Mouse (Mus musculus) WW6 (cell line): ENCODE measurements around the gene Mboat7.

Source experiments
- DNase-seq: peaks from one replicate; pipeline ENCODE4 v3.0.0-alpha.2; 2013; ENCODE audit warnings: low read depth, low spot score

Mboat7 gene

DNA sequence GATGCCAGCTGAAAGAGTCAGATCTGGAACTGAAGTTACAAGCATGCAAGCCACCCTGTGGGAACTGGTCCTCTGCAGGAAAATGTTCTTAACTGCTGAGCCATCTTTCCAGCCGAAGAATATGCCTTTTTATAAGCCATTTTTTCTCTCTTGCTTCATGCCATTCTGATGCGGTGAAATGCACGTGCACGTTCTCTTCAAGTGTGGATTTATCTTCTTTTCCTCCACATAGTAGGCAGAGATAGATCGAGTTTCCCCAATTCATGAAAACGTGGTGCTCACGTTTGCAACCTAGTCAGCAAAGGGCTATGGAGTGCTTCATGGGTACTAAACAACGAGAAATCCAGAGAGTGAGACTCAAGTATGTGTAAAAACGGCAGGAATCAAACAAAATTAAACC, 49.5 kb downstream of the Mboat7 start:
- no peak for DNase-seq

DNA sequence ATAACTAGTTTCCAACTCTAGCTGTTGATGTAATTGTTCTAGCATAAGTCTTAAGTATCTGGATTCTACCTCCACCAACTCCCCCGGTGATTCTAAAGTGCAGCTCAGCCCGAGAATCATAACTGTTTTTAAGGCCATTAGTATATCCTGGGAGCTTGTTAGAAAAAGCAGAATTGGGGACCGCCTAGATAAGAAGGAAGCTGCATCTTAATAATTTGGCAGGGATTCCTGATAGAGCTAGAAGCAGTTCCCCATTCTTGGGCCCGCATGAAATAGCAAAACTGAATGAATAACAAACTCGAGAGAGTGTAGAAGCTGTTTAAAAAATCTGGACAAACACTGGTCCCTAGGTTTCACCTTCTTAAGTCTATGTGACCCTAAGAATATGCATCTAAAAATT, 49.9 kb downstream of the Mboat7 start:
- DNase-seq, result no peak

DNA sequence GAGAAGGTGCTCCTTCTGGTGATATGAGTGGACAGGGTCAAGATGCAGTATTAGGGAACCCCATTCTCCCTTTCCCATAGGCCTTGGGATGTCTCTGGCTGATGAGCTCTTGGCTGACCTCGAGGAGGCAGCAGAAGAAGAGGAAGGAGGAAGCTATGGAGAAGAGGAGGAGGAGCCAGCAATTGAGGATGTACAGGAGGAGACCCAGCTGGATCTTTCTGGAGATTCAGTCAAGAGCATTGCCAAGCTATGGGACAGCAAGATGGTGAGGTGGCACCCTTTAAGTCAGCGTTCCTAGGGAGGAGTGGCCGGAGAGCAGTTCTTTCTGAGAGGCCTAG, 62.9 kb downstream of the Mboat7 start:
- no peak for DNase-seq

DNA sequence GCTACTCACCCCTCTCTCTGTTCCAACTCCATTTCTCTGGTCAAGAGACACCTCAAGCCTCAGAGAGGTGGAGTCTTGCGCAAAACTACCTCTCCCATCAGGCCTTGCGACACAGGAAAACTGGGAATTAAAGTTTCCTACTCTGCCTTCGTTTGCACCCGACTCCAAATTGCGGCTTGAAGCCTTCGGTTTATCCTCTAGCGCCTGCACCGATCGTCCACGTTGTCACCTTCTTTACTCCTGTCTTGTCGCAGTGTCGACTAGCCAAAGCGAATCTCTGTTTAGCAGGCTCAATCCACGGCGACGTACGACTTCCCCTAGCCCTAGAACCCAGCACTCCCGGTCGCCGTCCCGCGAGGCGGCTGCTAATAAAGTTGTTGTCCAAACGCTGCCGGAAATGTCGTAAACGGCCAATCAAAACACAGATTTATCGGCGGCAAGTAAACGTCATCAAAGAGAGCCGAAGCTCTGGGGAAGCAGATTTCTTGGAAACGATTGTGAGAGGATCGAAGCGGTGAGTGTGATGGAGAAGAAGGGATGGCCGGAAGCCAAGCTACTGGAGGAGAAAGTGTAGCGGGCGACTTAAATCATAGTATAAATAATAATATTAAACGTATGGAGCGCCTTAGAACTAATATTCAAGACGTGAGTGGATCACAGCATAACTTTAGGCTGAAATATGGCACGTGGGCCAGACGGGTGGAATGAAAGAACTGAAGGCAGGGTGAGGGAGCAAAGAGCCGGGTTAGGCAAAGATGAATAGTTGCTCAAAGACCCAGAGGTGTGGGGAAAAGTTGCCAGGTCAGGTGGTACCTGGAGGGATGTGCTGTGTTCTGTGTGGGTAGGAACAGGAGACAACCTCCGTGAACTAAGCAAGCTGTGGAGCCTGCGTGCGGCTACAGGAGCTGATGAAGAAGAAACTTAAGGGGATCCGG, 63.5 kb downstream of the Mboat7 start, which contains the start of the genes Tfpt and Prpf31:
Tfpt (minus strand) TSS at position 387 of the 935 bp plus-strand sequence.
Prpf31 (plus strand) TSS at position 443 of the 935 bp plus-strand sequence.
- DNase-seq, result peak; percentile 88

DNA sequence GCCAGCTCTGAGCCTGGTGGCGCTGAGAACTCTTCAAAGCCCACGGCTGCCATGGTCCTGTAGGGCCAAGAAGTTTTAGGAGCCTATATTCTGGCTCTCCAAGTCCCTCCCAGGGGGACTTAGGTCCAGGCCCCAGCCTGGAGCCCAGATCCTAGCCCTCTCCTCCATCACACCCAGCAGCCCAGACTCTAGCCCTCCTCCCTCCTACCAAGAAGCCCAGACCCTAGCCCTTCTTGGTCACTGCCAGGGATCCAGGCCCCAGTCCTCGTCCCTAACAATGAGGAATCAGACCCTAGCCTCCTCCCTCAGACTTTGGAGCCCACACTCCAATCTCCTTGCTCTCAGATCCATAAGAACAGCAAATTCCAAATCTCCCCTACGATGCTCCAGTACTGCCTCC, 64.3 kb downstream of the Mboat7 start:
- DNase-seq, result no peak
